Mouse (Mus musculus): ENCODE measurements around the gene Speer4f2. TPM values are rescaled to one million over a fixed set of nuclear protein-coding genes. Genes with fewer than 3 reads are reported as not detected.

Speer4f2 gene
- total and polyA plus RNA-seq, 3 experiments, result not detected

GRCm38 (mm10) chr5:17408924-17409660 is 36.1 kb downstream of the Speer4f2 start:
- intact Hi-C loops (cut with DNase I), result no loop called here
- H3K27ac ChIP-seq, result no peak overlapping the region
- no peaks in the 10 kb centered on the region for H3K79me2 ChIP-seq (replicated peaks; ENCODE audit: control insufficient read depth, insufficient read depth, low read length)
- no peak overlapping the region for H3K4me3 ChIP-seq
- no peaks in the 10 kb centered on the region for H3K4me1 ChIP-seq (ENCODE audit: control insufficient read depth, insufficient read depth, low read length)
- DNase-seq, result no peak
- no peak overlapping the region for H3K9ac ChIP-seq (ENCODE audit: low read depth, low read length)
- no peak for TF ChIP-seq CTCF (IDR thresholded peaks at IDR 0.05)
- TF ChIP-seq POLR2A (IDR thresholded peaks at IDR 0.05; ENCODE audit: insufficient read depth, low read depth, low read length), result no peak
- TF ChIP-seq EP300 (IDR thresholded peaks at IDR 0.05; ENCODE audit: insufficient read depth, low read depth, low read length), result no peak
- WGBS, result 70% methylated on average over 4 of the region's 4 CpGs
- H3K36me3 ChIP-seq (ENCODE audit: control insufficient read depth, insufficient read depth, low read length), result no peaks in the 10 kb centered on the region
- H3K27me3 ChIP-seq (ENCODE audit: control insufficient read depth, insufficient read depth, low read length), result no peaks in the 10 kb centered on the region

DNA sequence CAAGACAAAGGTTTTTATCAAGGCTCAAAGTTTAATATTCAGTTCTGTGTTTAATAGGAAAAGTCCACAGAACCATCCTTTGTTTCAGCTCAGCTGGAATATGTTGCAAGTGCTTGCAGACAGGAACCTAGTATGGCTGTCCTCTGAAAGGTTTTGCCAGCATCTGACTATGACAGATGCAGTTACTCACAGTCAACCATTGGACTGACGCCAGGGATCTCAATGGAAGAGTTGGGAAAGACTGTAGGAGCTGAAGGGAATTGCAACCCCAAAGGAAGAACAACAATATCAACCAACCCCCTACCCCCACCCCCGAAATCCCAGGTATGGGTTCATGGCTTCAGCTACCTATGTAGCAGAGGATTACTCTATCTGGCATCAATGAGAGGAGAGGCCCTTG is 44.2 kb downstream of the Speer4f2 start:
- intact Hi-C loops (cut with DNase I), result no loop called here
- Histone ChIP-seq H3K27ac (no peak overlapping the region), H3K4me3 (no peak overlapping the region), H3K79me2 (replicated peaks; ENCODE audit: control insufficient read depth, insufficient read depth, low read length) (no peaks in the 10 kb centered on the region), H3K4me1 (ENCODE audit: control insufficient read depth, insufficient read depth, low read length) (no peaks in the 10 kb centered on the region), H3K9ac (ENCODE audit: low read depth, low read length) (no peak overlapping the region), H3K27me3 (ENCODE audit: control insufficient read depth, insufficient read depth, low read length) (no peaks in the 10 kb centered on the region), H3K36me3 (ENCODE audit: control insufficient read depth, insufficient read depth, low read length) (no peaks in the 10 kb centered on the region)
- TF ChIP-seq CTCF (IDR thresholded peaks at IDR 0.05), result no peak
- TF ChIP-seq EP300 (IDR thresholded peaks at IDR 0.05; ENCODE audit: insufficient read depth, low read depth, low read length), result no peak
- no peak for TF ChIP-seq POLR2A (IDR thresholded peaks at IDR 0.05; ENCODE audit: insufficient read depth, low read depth, low read length)
- WGBS, result 67% methylated on average over 2 of the region's 2 CpGs
- DNase-seq, result no peak

- TF ChIP-seq CTCF (IDR thresholded peaks at IDR 0.05) (no peak), POLR2A (IDR thresholded peaks at IDR 0.05; ENCODE audit: insufficient read depth, low read depth, low read length) (no peak), EP300 (IDR thresholded peaks at IDR 0.05; ENCODE audit: insufficient read depth, low read depth, low read length) (no peak)
- intact Hi-C loops (cut with DNase I), result no loop called here
- no peak for DNase-seq
- Histone ChIP-seq H3K27ac (no peak overlapping the region), H3K9ac (ENCODE audit: low read depth, low read length) (no peak overlapping the region), H3K36me3 (ENCODE audit: control insufficient read depth, insufficient read depth, low read length) (no peaks in the 10 kb centered on the region), H3K4me3 (no peak overlapping the region), H3K79me2 (replicated peaks; ENCODE audit: control insufficient read depth, insufficient read depth, low read length) (no peaks in the 10 kb centered on the region), H3K27me3 (ENCODE audit: control insufficient read depth, insufficient read depth, low read length) (no peaks in the 10 kb centered on the region), H3K4me1 (ENCODE audit: control insufficient read depth, insufficient read depth, low read length) (no peaks in the 10 kb centered on the region)
- WGBS, result 94% methylated on average over 1 of the region's 1 CpGs
Observed at GRCm38 (mm10) chr5:17419215-17419820, 46.3 kb downstream of the Speer4f2 start.

GRCm38 (mm10) chr5:17419921-17420320 is 46.9 kb downstream of the Speer4f2 start:
- H3K4me1 ChIP-seq (ENCODE audit: control insufficient read depth, insufficient read depth, low read length), result no peaks in the 10 kb centered on the region
- TF ChIP-seq POLR2A (IDR thresholded peaks at IDR 0.05; ENCODE audit: insufficient read depth, low read depth, low read length), result no peak
- no peak for TF ChIP-seq CTCF (IDR thresholded peaks at IDR 0.05)
- TF ChIP-seq EP300 (IDR thresholded peaks at IDR 0.05; ENCODE audit: insufficient read depth, low read depth, low read length), result no peak
- intact Hi-C loops (cut with DNase I), result no loop called here

GRCm38 (mm10) chr5:17422225-17422624 is 49.2 kb downstream of the Speer4f2 start:
- no peak overlapping the region for H3K4me3 ChIP-seq
- intact Hi-C loops (cut with DNase I), result no loop called here
- no peak overlapping the region for H3K27ac ChIP-seq
- no peak for DNase-seq
- 67% methylated on average over 1 of the region's 1 CpGs for WGBS
- TF ChIP-seq POLR2A (IDR thresholded peaks at IDR 0.05; ENCODE audit: insufficient read depth, low read depth, low read length), result no peak
- no peak for TF ChIP-seq EP300 (IDR thresholded peaks at IDR 0.05; ENCODE audit: insufficient read depth, low read depth, low read length)
- TF ChIP-seq CTCF (IDR thresholded peaks at IDR 0.05), result no peak
- no peak overlapping the region for H3K9ac ChIP-seq (ENCODE audit: low read depth, low read length)
- H3K4me1 ChIP-seq (ENCODE audit: control insufficient read depth, insufficient read depth, low read length), result no peaks in the 10 kb centered on the region
- H3K79me2 ChIP-seq (replicated peaks; ENCODE audit: control insufficient read depth, insufficient read depth, low read length), result no peaks in the 10 kb centered on the region
- H3K27me3 ChIP-seq (ENCODE audit: control insufficient read depth, insufficient read depth, low read length), result no peaks in the 10 kb centered on the region
- H3K36me3 ChIP-seq (ENCODE audit: control insufficient read depth, insufficient read depth, low read length), result no peaks in the 10 kb centered on the region

More at GRCm38 (mm10) chr5:17419921-17420320, 46.9 kb downstream of the Speer4f2 start:
- H3K27me3 ChIP-seq (ENCODE audit: control insufficient read depth, insufficient read depth, low read length), result no peaks in the 10 kb centered on the region
- H3K4me3 ChIP-seq, result no peak overlapping the region
- H3K79me2 ChIP-seq (replicated peaks; ENCODE audit: control insufficient read depth, insufficient read depth, low read length), result no peaks in the 10 kb centered on the region
- no peaks in the 10 kb centered on the region for H3K36me3 ChIP-seq (ENCODE audit: control insufficient read depth, insufficient read depth, low read length)
- H3K27ac ChIP-seq, result no peak overlapping the region
- DNase-seq, result no peak
- no peak overlapping the region for H3K9ac ChIP-seq (ENCODE audit: low read depth, low read length)

- DNase-seq, result no peak
- Histone ChIP-seq H3K9ac (ENCODE audit: low read depth, low read length) (no peak overlapping the region), H3K27me3 (ENCODE audit: control insufficient read depth, insufficient read depth, low read length) (no peaks in the 10 kb centered on the region), H3K4me3 (no peak overlapping the region), H3K36me3 (ENCODE audit: control insufficient read depth, insufficient read depth, low read length) (no peaks in the 10 kb centered on the region), H3K79me2 (replicated peaks; ENCODE audit: control insufficient read depth, insufficient read depth, low read length) (no peaks in the 10 kb centered on the region), H3K27ac (no peak overlapping the region), H3K4me1 (ENCODE audit: control insufficient read depth, insufficient read depth, low read length) (no peaks in the 10 kb centered on the region)
- TF ChIP-seq EP300 (IDR thresholded peaks at IDR 0.05; ENCODE audit: insufficient read depth, low read depth, low read length) (no peak), CTCF (IDR thresholded peaks at IDR 0.05) (no peak), POLR2A (IDR thresholded peaks at IDR 0.05; ENCODE audit: insufficient read depth, low read depth, low read length) (no peak)
- intact Hi-C loops (cut with DNase I), result no loop called here
- WGBS, result 77% methylated on average over 1 of the region's 1 CpGs
Observed at GRCm38 (mm10) chr5:17426930-17427329, 54.0 kb downstream of the Speer4f2 start.

Other genes starting within 250 kb of the Speer4f2 start
- not detected for gene Speer4f1, start 102.9 kb downstream of the Speer4f2 start, total RNA-seq (2021)
- not detected in 2 replicates for gene Speer4f1, start 102.9 kb downstream of the Speer4f2 start, polyA plus RNA-seq (2012; rRNA removed)
- gene Sema3c, start 201.1 kb downstream of the Speer4f2 start, total RNA-seq (2021), result 10 to 100 TPM; 14.0 to 14.3 TPM
- gene Sema3c, start 201.1 kb downstream of the Speer4f2 start, polyA plus RNA-seq (2012; rRNA removed), result 3.9 and 7.4 TPM in 2 replicates

All from heart, adult 2 months (tissue).